Mouse (Mus musculus): ENCODE data around the gene Adm2.
A peak's percentile ranks its signal among the peaks of the same experiment; 100 is the strongest.

Gene Adm2

DNA sequence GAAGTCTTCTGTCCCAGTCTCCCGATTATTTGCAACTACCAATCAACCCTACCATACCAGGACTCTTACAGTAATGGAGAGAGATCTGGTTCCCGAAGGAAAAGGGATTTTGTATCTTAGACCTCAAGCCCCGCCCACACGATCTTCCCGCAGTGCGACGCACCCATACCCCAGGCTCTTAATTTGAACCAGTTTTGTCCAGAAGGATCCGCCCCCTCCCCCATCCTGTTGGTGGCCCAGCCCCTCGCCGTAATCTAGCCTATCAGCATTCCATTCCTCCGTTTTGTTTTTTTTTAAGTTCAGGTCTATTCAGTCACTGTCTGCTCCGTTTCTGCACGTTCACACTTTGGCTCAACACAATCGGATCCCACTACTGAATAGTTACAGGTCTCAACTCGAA, 33.9 kb downstream of the Adm2 start:
- DNase-seq (ENCODE audit: low spot score): peak; percentile 86

DNA sequence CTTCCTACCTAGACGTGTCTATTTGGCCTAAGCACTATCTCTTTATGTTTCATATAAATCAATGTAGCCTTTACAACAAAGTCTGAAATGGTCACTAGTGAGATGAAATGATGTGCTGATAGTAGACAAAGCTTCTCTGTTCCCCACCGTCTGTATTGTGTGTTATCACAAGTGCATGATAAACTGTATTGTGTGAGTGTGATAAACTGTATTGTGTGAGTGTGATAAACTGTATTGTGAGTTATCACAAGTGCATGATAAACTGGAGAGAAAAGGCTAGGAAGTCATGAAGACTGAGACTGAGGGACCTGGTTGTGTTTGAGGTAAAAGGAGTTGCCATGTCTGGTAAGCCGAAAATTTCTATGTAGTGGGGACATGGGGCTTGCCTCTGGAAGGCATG, 36.3 kb downstream of the Adm2 start:
- DNase-seq (ENCODE audit: low spot score): no peak

DNA sequence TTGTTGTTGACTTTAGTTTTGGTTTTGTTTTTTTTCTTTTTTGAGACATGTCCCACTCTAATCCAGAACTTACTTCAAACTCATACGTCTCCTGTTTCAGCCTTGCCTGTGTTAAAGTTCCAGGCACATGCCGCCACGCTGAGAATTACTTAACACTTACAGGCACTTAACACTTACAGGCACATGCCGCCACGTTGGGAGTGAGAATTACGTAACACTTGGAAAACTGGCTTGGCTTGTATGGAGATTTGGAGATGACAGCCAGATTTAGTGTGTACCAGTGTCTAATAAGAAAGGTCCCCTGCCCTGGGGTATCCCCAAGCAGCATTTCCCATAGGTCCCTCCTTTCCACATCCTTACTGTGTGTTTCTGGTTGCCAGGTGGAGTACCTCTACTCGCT, 40.5 kb downstream of the Adm2 start:
- DNase-seq (ENCODE audit: low spot score): no peak

DNA sequence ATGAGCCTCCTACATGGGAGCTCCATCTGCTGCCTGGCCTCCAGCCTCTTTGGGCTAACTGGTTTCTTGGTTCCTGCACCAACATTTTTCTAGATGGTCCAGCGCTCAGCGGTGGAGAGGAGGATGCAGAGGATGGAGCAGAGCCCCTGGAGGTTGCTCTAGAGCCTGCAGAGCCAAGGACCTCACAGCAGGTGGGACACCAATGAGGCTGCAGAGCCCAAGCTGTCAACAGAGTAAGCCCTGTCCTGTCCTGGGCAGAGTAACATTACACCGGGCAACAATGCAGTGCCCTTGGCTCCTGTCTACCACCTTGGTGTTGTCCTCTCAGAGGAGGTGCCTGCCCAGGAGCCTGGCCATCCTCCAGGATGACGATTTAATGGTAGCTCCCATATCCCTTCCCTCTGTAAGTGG, 42.6 kb downstream of the Adm2 start:
- DNase-seq (ENCODE audit: low spot score): no peak

DNA sequence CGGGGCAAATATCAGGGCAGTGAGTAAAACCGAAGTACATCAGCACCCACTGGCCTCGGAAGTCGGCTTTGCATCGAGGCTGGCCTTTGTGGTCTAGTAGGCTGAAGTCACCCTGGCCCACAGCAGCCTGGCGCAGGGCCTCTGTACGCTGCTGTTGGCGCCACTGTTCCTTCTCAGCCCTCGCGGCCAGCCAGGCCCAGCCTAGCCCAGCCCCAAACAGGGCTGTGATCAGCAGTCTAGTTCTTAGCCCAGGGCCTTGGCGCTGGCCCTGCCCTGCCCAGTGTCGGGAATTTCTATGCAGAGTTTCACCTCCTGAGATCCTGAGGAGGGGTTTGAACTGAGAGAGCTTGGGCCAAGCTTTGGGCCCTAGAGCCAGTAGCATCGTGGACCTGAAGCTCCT, 49.5 kb downstream of the Adm2 start:
- DNase-seq (ENCODE audit: low spot score): no peak

DNA sequence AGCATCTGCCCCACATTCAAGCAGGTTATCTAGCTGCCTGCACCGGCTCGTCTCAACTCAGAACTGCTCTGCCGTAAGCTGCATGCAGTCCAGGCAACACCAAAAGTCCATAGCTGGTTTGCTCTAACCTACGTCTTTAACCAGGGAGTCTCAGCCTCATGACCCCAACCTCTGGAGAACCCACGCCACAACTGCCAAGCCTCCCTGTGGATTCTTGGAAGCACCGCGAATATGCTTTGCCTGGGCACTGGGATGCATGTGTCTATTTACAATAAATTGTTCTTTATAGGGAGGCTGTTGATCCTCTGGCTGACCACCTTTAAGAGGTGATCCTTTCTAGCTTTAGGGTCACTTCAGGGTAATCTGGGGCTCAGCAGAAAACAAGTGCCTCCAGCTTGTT, 50.0 kb downstream of the Adm2 start:
- no peak for DNase-seq (ENCODE audit: low spot score)

DNA sequence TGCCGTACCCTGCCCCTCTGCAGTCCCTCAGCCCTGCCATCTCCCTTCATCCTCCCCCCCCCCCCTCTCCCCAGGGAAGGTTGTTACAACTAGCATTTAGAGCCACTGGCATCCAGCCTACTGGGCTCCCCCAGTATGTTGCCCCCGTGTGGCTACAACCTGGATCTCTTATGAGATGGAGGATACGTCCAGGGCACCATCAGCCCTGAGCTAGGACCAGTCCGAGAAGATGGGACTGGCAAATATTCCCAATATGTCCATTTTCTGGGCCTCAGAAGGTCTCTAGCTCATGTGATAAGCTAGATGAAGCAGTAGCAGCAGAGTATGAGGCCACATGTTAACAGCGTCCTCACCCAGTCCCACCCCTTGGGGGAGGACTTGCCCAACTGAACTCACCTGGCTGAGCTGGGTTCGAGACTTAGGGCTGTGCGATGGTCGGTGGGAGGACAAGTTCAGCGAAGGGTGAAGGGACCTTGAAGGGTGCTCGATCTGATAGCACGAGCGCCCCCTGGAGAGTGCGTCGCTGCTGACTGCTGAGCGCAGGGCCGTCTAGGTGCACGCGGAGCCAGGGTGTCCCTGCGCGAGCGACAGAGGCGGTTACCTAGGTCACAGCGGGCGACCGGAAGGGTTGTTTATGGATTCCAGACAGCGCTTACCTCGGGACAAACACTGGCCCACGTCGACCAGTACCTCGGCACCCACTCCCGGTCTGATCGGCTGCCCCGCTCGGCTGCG, 50.7 kb downstream of the Adm2 start:
- peak; percentile 81 for DNase-seq (ENCODE audit: low spot score)

DNA sequence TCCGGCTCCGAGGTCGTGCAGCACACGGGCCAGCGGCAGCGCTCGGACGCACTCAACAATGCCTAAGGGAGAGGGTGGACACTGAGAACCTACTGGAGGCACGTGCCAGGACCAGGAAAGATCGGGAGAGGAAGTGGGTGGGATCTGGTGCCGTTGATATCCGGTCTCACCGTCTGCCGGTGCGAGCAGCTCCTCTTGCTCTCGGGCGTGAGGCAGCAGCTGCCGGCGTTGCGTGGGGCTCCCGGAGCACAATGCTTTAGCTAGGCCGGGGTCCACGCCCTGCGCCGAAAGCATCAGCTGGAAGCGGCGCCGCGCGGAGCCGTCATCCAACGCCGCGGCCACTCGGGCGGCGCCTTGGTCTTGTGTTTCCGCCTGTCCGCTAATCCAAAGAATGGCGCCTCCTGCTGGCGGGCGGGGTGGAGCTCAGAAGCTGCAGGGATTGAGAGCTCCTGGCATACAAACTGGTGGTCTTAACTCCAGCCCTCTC, 51.3 kb downstream of the Adm2 start, which contains the start of gene Sco2:
TSS of gene Sco2 (minus strand) at position 85 of the 487 bp plus-strand sequence.
- DNase-seq (ENCODE audit: low spot score): peak; percentile 86

Measured in c-Kit-positive CD71-positive TER-119-positive erythroid progenitor cells, embryonic 14.5 days (primary cell).